ENCODE assay signal across 8 mouse cellular contexts in genomic region chr11:88099599-88100023, GRCm38 (mm10). TPM values are rescaled to one million over a fixed set of nuclear protein-coding genes. Genes with fewer than 3 reads are reported as not detected.
A peak's percentile ranks its signal among the peaks of the same experiment; 100 is the strongest.
DNase-seq lines count a peak whose midpoint lies in the region; ATAC-seq and TF ChIP-seq lines count a peak whose summit lies in the region.

No protein-coding gene starts in this region.

- DNase-seq in layer of hippocampus, adult 8-10 months (ENCODE audit: low spot score in 2 of 2), result peak; percentile 28 to 32
- no peak for DNase-seq in layer of hippocampus, adult 9-10 months (ENCODE audit: low spot score)
- DNase-seq in cerebellum, adult 9-11 months, result peak; percentile 60
- peak; percentile 88 for DNase-seq in gastrocnemius, postnatal 14 days
- DNase-seq in induced T-regulatory cell, adult 2 months (ENCODE audit: low read depth), result peak; percentile 41
- DNase-seq in limb, embryonic 14.5 days (ENCODE audit: low spot score), result peak; percentile 55
- DNase-seq in midbrain, postnatal 0 days (ENCODE audit: low spot score), result peak; percentile 66
- DNase-seq in testis, postnatal 14 days (ENCODE audit: low spot score), result peak; percentile 63

- H3K9ac ChIP-seq in limb, embryonic 14.5 days (ENCODE audit: low read depth, low read length, severe bottlenecking), result peak overlapping the region; percentile 96
- peak overlapping the region; percentile 94 for H3K9ac ChIP-seq in midbrain, postnatal 0 days (replicated peaks; ENCODE audit: low read length, poor library complexity, severe bottlenecking)

- no peaks in the 10 kb centered on the region; the same call in 1 of the 2 replicates for H3K36me3 ChIP-seq in limb, embryonic 14.5 days (ENCODE audit: control insufficient read depth, insufficient read depth, low read length)
- H3K36me3 ChIP-seq in midbrain, postnatal 0 days (ENCODE audit: insufficient read depth, low read length), result no peaks in the 10 kb centered on the region

- ATAC-seq in limb, embryonic 14.5 days (ENCODE audit: low FRiP score, low read depth), result peak; percentile 35
- ATAC-seq in midbrain, postnatal 0 days (ENCODE audit: low FRiP score), result peak; percentile 22

- H3K4me1 ChIP-seq in limb, embryonic 14.5 days (ENCODE audit: control insufficient read depth, insufficient read depth, low read length), result peaks cover 28% of the 10 kb centered on the region
- H3K4me1 ChIP-seq in midbrain, postnatal 0 days (ENCODE audit: insufficient read depth, low read length), result peaks cover 10% of the 10 kb centered on the region

- 0% methylated on average over 12 of the region's 38 CpGs for WGBS in limb, embryonic 14.5 days
- under 1% methylated on average over 36 of the region's 38 CpGs for WGBS in midbrain, postnatal 0 days

- H3K27me3 ChIP-seq in limb, embryonic 14.5 days (ENCODE audit: control insufficient read depth, insufficient read depth, low read length), result 0 out of 2 replicates have a peak, but pooled peaks cover 10% of the 10 kb centered on the region
- H3K27me3 ChIP-seq in midbrain, postnatal 0 days (ENCODE audit: insufficient read depth, low read length), result no peaks in the 10 kb centered on the region

- TF ChIP-seq CTCF in midbrain, postnatal 0 days (IDR thresholded peaks at IDR 0.05), result no peak

- TF ChIP-seq POLR2A in limb, embryonic 14.5 days (IDR thresholded peaks at IDR 0.05; ENCODE audit: borderline replicate concordance, extremely low read depth, insufficient read depth, insufficient read length), result no peak

- intact Hi-C loops in gastrocnemius, postnatal 14 days (cut with DNase I; ENCODE audit: low total_unique reads), result no loop called here

- H3K4me3 ChIP-seq in limb, embryonic 14.5 days (replicated peaks; ENCODE audit: low read length), result peak overlapping the region; percentile 83
- H3K4me3 ChIP-seq in midbrain, postnatal 0 days (ENCODE audit: low read depth, low read length), result peak overlapping the region; percentile 87

- H3K9me3 ChIP-seq in limb, embryonic 14.5 days (ENCODE audit: control insufficient read depth, low read length), result no peaks in the 10 kb centered on the region
- H3K9me3 ChIP-seq in midbrain, postnatal 0 days (ENCODE audit: low read length), result no peaks in the 10 kb centered on the region

- H3K4me2 ChIP-seq in limb, embryonic 14.5 days (replicated peaks; ENCODE audit: low read depth, low read length, severe bottlenecking), result peak overlapping the region; percentile 86
- H3K4me2 ChIP-seq in midbrain, postnatal 0 days (ENCODE audit: low read depth, low read length, poor library complexity, severe bottlenecking), result peak overlapping the region; percentile 85

- peak overlapping the region; percentile 89 for H3K27ac ChIP-seq in limb, embryonic 14.5 days (replicated peaks; ENCODE audit: low read depth, low read length)
- peak overlapping the region; percentile 90 for H3K27ac ChIP-seq in midbrain, postnatal 0 days (ENCODE audit: low read depth, low read length)

RNA-seq across cellular contexts. Expression of gene Cuedc1, which starts 1.8 kb away (rescaled TPM):
- 10 to 100 TPM; 30.9 to 38.7 (median 33.4) TPM for total RNA-seq in layer of hippocampus, adult 8-10 months (2022)
- 10 to 100 TPM; 48.5 to 50.0 TPM for total RNA-seq in gastrocnemius, postnatal 14 days (2021)
- polyA plus RNA-seq in limb, embryonic 14.5 days (2012; rRNA removed), result 40.6 and 44.5 TPM in 2 replicates
- polyA plus RNA-seq in limb, embryonic 14.5 days (2014; fragmentation: Nextera tagmentation; extraction: Ambion mirVana), result 20.9 and 25.5 TPM in 2 replicates
- 38.8 and 40.2 TPM in 2 replicates for total RNA-seq in midbrain, postnatal 0 days (2014; rRNA removed)
- 32.7 and 37.5 TPM in 2 replicates for polyA plus RNA-seq in midbrain, postnatal 0 days (2015; fragmentation: Nextera tagmentation; extraction: Ambion mirVana)

RNA-seq across cellular contexts. Expression of gene Vezf1, which starts 31.5 kb away (rescaled TPM):
- 10 to 100 TPM; 25.0 to 26.5 (median 25.7) TPM for total RNA-seq in layer of hippocampus, adult 8-10 months (2022)
- total RNA-seq in gastrocnemius, postnatal 14 days (2021), result 10 to 100 TPM; 39.2 to 43.5 TPM
- polyA plus RNA-seq in limb, embryonic 14.5 days (2012; rRNA removed), result 35.3 and 38.9 TPM in 2 replicates
- polyA plus RNA-seq in limb, embryonic 14.5 days (2014; fragmentation: Nextera tagmentation; extraction: Ambion mirVana), result 42.7 and 44.1 TPM in 2 replicates
- total RNA-seq in midbrain, postnatal 0 days (2014; rRNA removed), result 31.4 and 40.6 TPM in 2 replicates
- 29.7 and 30.9 TPM in 2 replicates for polyA plus RNA-seq in midbrain, postnatal 0 days (2015; fragmentation: Nextera tagmentation; extraction: Ambion mirVana)

RNA-seq across cellular contexts. Expression of gene Srsf1, which starts 52.4 kb away (rescaled TPM):
- total RNA-seq in layer of hippocampus, adult 8-10 months (2022), result 100 to 1,000 TPM; 208 to 223 (median 218) TPM
- 10 to 100 TPM; 58.0 to 76.3 TPM for total RNA-seq in gastrocnemius, postnatal 14 days (2021)
- polyA plus RNA-seq in limb, embryonic 14.5 days (2012; rRNA removed), result 524 and 556 TPM in 2 replicates
- 338 and 354 TPM in 2 replicates for polyA plus RNA-seq in limb, embryonic 14.5 days (2014; fragmentation: Nextera tagmentation; extraction: Ambion mirVana)
- 280 and 374 TPM in 2 replicates for total RNA-seq in midbrain, postnatal 0 days (2014; rRNA removed)
- 111 and 125 TPM in 2 replicates for polyA plus RNA-seq in midbrain, postnatal 0 days (2015; fragmentation: Nextera tagmentation; extraction: Ambion mirVana)
